9 mouse cellular contexts compared by ENCODE assay signal in the genomic region with DNA sequence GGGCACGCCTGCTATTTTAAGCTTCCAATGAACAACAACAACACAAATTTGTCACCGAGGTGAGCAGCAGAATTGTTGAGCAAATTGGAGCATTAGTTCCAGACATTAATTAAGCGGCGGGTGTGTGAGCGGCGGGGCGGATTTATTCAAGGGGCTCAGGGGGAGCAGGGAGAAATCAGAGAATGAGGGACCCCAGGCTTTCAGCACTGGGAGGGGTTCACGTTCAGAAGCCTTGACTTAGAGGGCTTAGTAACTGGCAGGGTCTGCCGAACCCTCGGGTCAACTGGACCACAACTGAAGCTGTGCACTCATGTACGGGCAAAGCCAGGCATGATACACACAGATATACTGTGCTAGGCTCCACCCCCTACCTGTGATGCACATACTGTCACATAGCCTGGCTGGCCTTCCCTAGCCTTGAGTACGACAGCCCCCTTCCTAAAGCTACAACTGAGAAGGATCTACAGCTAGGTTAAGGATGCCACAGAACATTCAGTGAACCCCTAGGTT. TPM values are rescaled to one million over a fixed set of nuclear protein-coding genes. Genes with fewer than 3 reads are reported as not detected.
DNase-seq lines count a peak whose midpoint lies in the region; ATAC-seq lines count a peak whose summit lies in the region.
"Had no signal": no experiment of that assay in that cellular context is flagged by ENCODE, and none has a peak within 500 bp of the region (broad histone marks: within the 10 kb centered on the region; RNA-seq: fewer than 3 reads in every experiment).

No protein-coding gene starts in this region.

- no peak overlapping the region for H3K27ac ChIP-seq in kidney, embryonic 14.5 days (ENCODE audit: low read depth, low read length)
- no peak overlapping the region for H3K27ac ChIP-seq in embryonic facial prominence, embryonic 10.5 days (replicated peaks)
- H3K27ac ChIP-seq in intestine, embryonic 16.5 days (ENCODE audit: low read length), result no peak overlapping the region
- H3K27ac ChIP-seq: macrophage had no signal

- H3K4me3 ChIP-seq in kidney, embryonic 14.5 days (ENCODE audit: low read length), result peak overlapping the region; percentile 36
- peak overlapping the region; percentile 61 for H3K4me3 ChIP-seq in embryonic facial prominence, embryonic 10.5 days
- peak overlapping the region; percentile 46; the same call in 1 of the 2 replicates for H3K4me3 ChIP-seq in intestine, embryonic 16.5 days (ENCODE audit: low read length)

- WGBS in kidney, embryonic 14.5 days, result 21% methylated on average over 12 of the region's 12 CpGs
- 19% methylated on average over 12 of the region's 12 CpGs for WGBS in embryonic facial prominence, embryonic 10.5 days
- WGBS in intestine, embryonic 16.5 days, result 39% methylated on average over 12 of the region's 12 CpGs

- no peaks in the 10 kb centered on the region for H3K36me3 ChIP-seq in kidney, embryonic 14.5 days (ENCODE audit: control insufficient read depth, insufficient read depth, low read length)
- H3K36me3 ChIP-seq in embryonic facial prominence, embryonic 10.5 days (replicated peaks), result no peaks in the 10 kb centered on the region
- H3K36me3 ChIP-seq in intestine, embryonic 16.5 days (ENCODE audit: control insufficient read depth, insufficient read depth, low read length), result no peaks in the 10 kb centered on the region

- H3K9me3 ChIP-seq in kidney, embryonic 14.5 days (ENCODE audit: control insufficient read depth, low read length), result no peaks in the 10 kb centered on the region
- no peaks in the 10 kb centered on the region for H3K9me3 ChIP-seq in embryonic facial prominence, embryonic 10.5 days
- no peaks in the 10 kb centered on the region for H3K9me3 ChIP-seq in intestine, embryonic 16.5 days (ENCODE audit: control insufficient read depth, low read length)

- peak overlapping the region; percentile 19; the same call in 1 of the 2 replicates for H3K9ac ChIP-seq in kidney, embryonic 14.5 days (ENCODE audit: low read depth, low read length)
- no peak overlapping the region for H3K9ac ChIP-seq in intestine, embryonic 16.5 days (ENCODE audit: low read depth, low read length)

- peak overlapping the region; percentile 55 for H3K4me2 ChIP-seq in kidney, embryonic 14.5 days (replicated peaks; ENCODE audit: low read depth, low read length)
- H3K4me2 ChIP-seq in intestine, embryonic 16.5 days (ENCODE audit: low read depth, low read length), result peak overlapping the region; percentile 74

- peaks cover 30% of the 10 kb centered on the region for H3K4me1 ChIP-seq in kidney, embryonic 14.5 days (ENCODE audit: control insufficient read depth, insufficient read depth, low read length)
- H3K4me1 ChIP-seq in embryonic facial prominence, embryonic 10.5 days, result peaks cover 73% of the 10 kb centered on the region
- H3K4me1 ChIP-seq in intestine, embryonic 16.5 days (ENCODE audit: control insufficient read depth, insufficient read depth, low read length), result peaks cover 28% of the 10 kb centered on the region

- peaks cover 59% of the 10 kb centered on the region for H3K27me3 ChIP-seq in kidney, embryonic 14.5 days (ENCODE audit: control insufficient read depth, insufficient read depth, low read length)
- H3K27me3 ChIP-seq in embryonic facial prominence, embryonic 10.5 days (replicated peaks; ENCODE audit: low read depth, poor library complexity, severe bottlenecking), result peaks cover 99% of the 10 kb centered on the region
- peaks cover 54% of the 10 kb centered on the region for H3K27me3 ChIP-seq in intestine, embryonic 16.5 days (replicated peaks; ENCODE audit: control insufficient read depth, insufficient read depth, low read length)

- no peak for ATAC-seq in kidney, embryonic 14.5 days (ENCODE audit: low FRiP score, low TSS enrichment)
- no peak for ATAC-seq in intestine, embryonic 16.5 days

- DNase-seq in kidney, postnatal 36 days, result no peak
- DNase-seq in MN1 (ENCODE audit: low spot score), result peak; percentile 40
- no peak for DNase-seq in embryonic facial prominence, embryonic 10.5 days (ENCODE audit: low spot score)
- DNase-seq in spleen, adult 18-20 months, result no peak
- DNase-seq in frontal cortex, adult 2 months (ENCODE audit: extremely low spot score in 1 of 2, low spot score in 1 of 2), result no peak
- no peak for DNase-seq in thymus, postnatal 36 days

RNA-seq across cellular contexts. Expression of gene 4933428G20Rik, which starts 37.5 kb away (rescaled TPM):
- 0.15 and 0.69 TPM in 2 replicates for polyA plus RNA-seq in kidney, embryonic 14.5 days (2014; fragmentation: Nextera tagmentation; extraction: Ambion mirVana)
- 0.35 and 0.54 TPM in 2 replicates for polyA plus RNA-seq in embryonic facial prominence, embryonic 10.5 days (2016; fragmentation: Nextera tagmentation; extraction: Ambion mirVana)
- 0.18 and 0.45 TPM in 2 replicates for polyA plus RNA-seq in intestine, embryonic 16.5 days (2015; fragmentation: Nextera tagmentation; extraction: Ambion mirVana)
- polyA plus RNA-seq in frontal cortex, adult 2 months (2012; rRNA removed), result 0.13 and 0.24 TPM in 2 replicates
- polyA plus RNA-seq: macrophage had no signal

RNA-seq across cellular contexts. Expression of gene Srcin1, which starts 38.4 kb away (rescaled TPM):
- 0.97 and 1.1 TPM in 2 replicates for polyA plus RNA-seq in kidney, embryonic 14.5 days (2014; fragmentation: Nextera tagmentation; extraction: Ambion mirVana)
- polyA plus RNA-seq in embryonic facial prominence, embryonic 10.5 days (2016; fragmentation: Nextera tagmentation; extraction: Ambion mirVana), result 0.72 and 0.80 TPM in 2 replicates
- polyA plus RNA-seq in intestine, embryonic 16.5 days (2015; fragmentation: Nextera tagmentation; extraction: Ambion mirVana), result 0.10 and 0.12 TPM in 2 replicates
- 117 and 123 TPM in 2 replicates for polyA plus RNA-seq in frontal cortex, adult 2 months (2012; rRNA removed)

Comparison
In these comparisons a context has a peak if more than half of its experiments do, and no peak if none do; other contexts are left out.
1. RNA of gene Srcin1, which starts 38.4 kb away (polyA plus RNA-seq): 117 to 123 TPM in frontal cortex, adult 2 months; 0.97 to 1.1 TPM in kidney, embryonic 14.5 days, 0.72 to 0.80 TPM in embryonic facial prominence, embryonic 10.5 days and 0.10 to 0.12 TPM in intestine, embryonic 16.5 days; every median in the first group is over 10 times any median in the second.
2. Peak in every context shown above with its lines, with median percentiles within 50 percentile points of each other: H3K4me3 ChIP-seq.